Mouse (Mus musculus): ENCODE results near the gene Upb1. TPM values are rescaled to one million over a fixed set of nuclear protein-coding genes. Genes with fewer than 3 reads are reported as not detected.

Gene Upb1
- total RNA-seq, 2 experiments from 2014 or later = 0.29 TPM; not detected in 1

DNA sequence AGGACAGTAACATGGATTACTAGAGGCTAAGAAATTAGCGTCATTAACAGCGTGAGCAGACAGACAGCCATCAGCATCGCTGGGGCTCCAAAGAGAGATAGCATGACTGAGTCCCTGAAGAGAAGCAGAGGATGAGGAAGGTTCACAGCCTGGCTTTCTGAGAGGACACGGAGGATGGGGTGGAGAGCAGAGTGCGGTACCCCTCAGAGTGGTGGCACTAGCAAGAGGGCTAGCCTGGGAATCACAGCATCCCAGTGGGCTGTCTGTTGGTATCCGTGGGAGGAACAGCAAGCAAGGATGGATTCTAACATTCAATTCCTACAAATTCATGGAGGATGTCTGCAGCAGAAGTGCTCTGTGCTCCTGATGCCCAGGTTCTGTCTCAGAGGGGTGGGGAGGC lies 83.2 kb downstream of the Upb1 start:
- intact Hi-C loops (cut with DNase I; ENCODE audit: low total_unique reads) = loop anchor here (10.0 kb wide), 1 partner anchor 209 kb away; no protein-coding TSS in a partner anchor
- no peak for DNase-seq

DNA sequence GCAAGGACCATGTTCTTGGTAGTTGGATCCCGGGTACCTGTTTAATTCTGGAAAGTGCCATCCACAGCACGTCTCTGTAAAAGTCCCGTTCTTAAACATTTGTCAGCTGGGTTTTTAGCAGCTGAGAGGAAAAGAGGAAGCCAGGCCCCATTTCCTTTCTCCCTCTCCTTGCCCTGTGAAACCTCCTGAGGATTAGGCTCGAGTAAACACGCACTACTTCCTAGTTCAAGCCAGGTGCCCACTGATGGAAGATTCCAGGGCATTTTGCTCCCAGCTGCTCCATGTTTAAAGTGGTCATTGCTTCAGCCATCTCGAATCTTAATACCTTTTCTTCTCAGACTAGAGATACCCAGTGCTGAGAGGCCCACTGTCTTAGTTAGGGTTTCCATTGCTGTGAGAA lies 83.9 kb downstream of the Upb1 start:
- DNase-seq = no peak
- intact Hi-C loops (cut with DNase I; ENCODE audit: low total_unique reads) = loop anchor here (5.0 to 10.0 kb wide), 3 partner anchors 42 to 210 kb away; partner anchors contain the start of gene Adora2a

DNA sequence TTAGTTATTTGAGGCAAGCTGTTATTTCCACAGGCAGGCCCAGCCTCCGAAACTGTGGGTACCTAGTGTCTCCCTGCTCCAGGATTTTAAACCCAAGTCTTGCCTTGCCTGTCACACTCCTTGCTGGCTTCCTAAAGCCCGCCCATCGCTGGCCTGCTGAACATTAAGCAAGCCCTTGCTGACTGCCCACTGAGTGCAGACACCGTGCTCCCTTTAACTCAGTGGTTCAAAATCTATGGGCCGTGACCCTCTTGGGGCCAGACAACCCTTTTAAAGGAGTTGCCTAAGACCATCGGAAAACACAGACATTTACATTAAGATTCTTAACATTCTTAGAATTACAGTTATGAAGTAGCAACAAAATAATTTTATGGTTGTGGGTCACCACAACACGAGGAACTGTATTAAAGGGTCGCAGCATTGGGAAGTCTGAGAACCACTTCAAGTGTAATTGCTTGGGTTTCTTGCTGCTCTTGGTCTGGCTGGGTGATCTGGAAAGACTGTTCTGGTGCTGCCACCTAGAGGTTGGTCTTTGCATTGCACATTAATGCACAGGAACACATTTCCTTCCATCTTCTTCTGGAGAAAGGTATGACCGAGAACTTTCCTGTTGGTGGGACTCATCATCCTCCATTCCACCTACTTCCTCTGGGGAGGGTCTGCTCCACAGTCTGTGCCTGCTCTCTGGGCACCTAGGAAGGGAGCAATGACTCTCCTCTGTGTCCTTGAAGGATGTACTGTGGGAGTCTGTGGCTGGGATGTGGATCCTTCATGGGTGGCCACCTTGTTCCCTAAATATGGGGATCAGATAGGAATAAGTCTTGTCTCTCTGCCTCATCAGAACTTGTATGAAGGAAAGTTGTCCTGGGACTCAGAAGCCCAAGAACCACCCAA lies 85.4 kb downstream of the Upb1 start:
- DNase-seq = peak; percentile 71

GRCm38 (mm10) chr10:75487131-75487530 lies 86.2 kb downstream of the Upb1 start:
- no peak for DNase-seq
- intact Hi-C loops (cut with DNase I; ENCODE audit: low total_unique reads) = loop anchor here (5.0 to 10.0 kb wide), 3 partner anchors 45 to 212 kb away; partner anchors contain the start of gene Adora2a

More for the DNA sequence above, 85.4 kb downstream of the Upb1 start:
- intact Hi-C loops (cut with DNase I; ENCODE audit: low total_unique reads) = loop anchor here (5.0 to 10.0 kb wide), 3 partner anchors 44 to 212 kb away; partner anchors contain the start of gene Adora2a

DNA sequence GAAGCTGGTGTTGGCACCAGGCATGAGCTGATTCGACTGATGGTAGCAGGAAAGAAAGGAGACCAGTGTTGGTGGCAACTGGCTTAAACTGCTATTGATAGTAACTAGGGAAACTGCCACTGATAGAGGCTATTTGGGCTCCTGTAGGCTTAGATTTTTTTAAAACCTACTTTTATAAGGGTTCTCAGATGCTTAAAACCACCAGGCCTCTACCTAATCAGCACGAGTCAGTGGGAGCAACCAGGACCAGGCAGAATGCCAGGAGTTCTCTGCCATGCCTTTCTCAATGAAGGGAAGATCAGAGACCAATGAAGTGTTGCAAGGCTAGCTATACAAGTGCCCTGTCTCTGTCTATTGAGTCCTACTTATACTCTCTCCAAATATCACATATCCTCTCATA lies 88.6 kb downstream of the Upb1 start:
- intact Hi-C loops (cut with DNase I; ENCODE audit: low total_unique reads) = loop anchor here (5.0 to 10.0 kb wide), 3 partner anchors 47 to 215 kb away; partner anchors contain the start of gene Adora2a
- DNase-seq = no peak

DNA sequence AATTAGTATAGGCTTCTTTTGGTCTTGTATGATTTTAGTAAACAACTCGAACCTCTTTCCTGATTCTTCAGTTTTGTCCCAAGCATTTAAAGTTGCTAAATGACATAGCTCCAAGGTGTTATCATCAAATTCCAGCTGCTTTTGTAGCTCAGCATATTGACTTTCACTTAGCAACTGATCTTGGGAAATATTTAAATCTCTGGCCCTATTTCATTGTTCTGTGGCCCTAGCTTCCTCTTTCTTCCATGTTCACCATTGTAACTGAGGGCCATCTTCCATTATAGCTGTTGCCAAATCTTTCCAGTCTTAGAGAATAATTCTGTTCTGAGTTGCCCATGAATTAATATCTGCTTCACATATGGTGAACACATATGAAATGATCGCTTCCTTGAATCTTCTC lies 89.8 kb downstream of the Upb1 start:
- no peak for DNase-seq
- intact Hi-C loops (cut with DNase I; ENCODE audit: low total_unique reads) = no loop called here

Other genes with a start within 250 kb of the Upb1 start
- 10 to 100 TPM; 33.5 TPM for gene Specc1l, start 189.0 kb upstream of the Upb1 start, total RNA-seq (2021)
- 1 to 10 TPM; 2.7 to 2.9 TPM for gene Adora2a, start 84.2 kb upstream of the Upb1 start, total RNA-seq (2021)
- 100 to 1,000 TPM; 103 to 108 TPM for gene Snrpd3, start 116.4 kb downstream of the Upb1 start, total RNA-seq (2021)
- 10 to 100 TPM; 40.4 to 60.3 TPM for gene Gucd1, start 116.9 kb downstream of the Upb1 start, total RNA-seq (2021)
- gene Lrrc75b, start 159.2 kb downstream of the Upb1 start, total RNA-seq (2021) = under 1 TPM; 0.53 to 0.90 TPM
- under 1 TPM; 0.66 TPM for gene Ggt1, start 160.5 kb downstream of the Upb1 start, total RNA-seq (2021)
- 1 to 10 TPM; 5.6 to 7.4 TPM for gene Ggt5, start 188.2 kb downstream of the Upb1 start, total RNA-seq (2021)
- 1 to 10 TPM; 2.1 to 3.2 TPM for gene Susd2, start 242.9 kb downstream of the Upb1 start, total RNA-seq (2021)